Mouse (Mus musculus) NIH3T3 (cell line): ENCODE data around the gene Ppm1b.
A peak's percentile ranks its signal among the peaks of the same experiment; 100 is the strongest.
"Not testable (repeated sequence)": the region's sequence is repeated elsewhere in the genome, so short reads cannot be mapped to it uniquely, and the experiment has no call there.

Source experiments
- DNase-seq: peaks from one replicate; pipeline ENCODE4 v3.0.0-alpha.2; 2012; ENCODE audit warnings: low read depth

Gene Ppm1b

GRCm38 (mm10) chr17:84956441-84956840 lies at the start of gene Ppm1b:
Gene Ppm1b, plus strand, starts transcription at chr17:84956741.
- DNase-seq = no peak

- DNase-seq = peak; percentile 63
Observed at GRCm38 (mm10) chr17:84921666-84922376, 34.7 kb upstream of the Ppm1b start.

GRCm38 (mm10) chr17:84924779-84925178 lies 31.8 kb upstream of the Ppm1b start:
- no peak for DNase-seq

GRCm38 (mm10) chr17:84926233-84926632 lies 30.3 kb upstream of the Ppm1b start:
- DNase-seq = no peak

- no peak for DNase-seq
Observed at GRCm38 (mm10) chr17:84927580-84927979, 29.0 kb upstream of the Ppm1b start.

GRCm38 (mm10) chr17:84932943-84933342 lies 23.6 kb upstream of the Ppm1b start:
- no peak for DNase-seq

GRCm38 (mm10) chr17:84933968-84934367 lies 22.6 kb upstream of the Ppm1b start:
- DNase-seq = no peak

GRCm38 (mm10) chr17:84935620-84936019 lies 20.9 kb upstream of the Ppm1b start:
- DNase-seq = not testable (repeated sequence)

DNA sequence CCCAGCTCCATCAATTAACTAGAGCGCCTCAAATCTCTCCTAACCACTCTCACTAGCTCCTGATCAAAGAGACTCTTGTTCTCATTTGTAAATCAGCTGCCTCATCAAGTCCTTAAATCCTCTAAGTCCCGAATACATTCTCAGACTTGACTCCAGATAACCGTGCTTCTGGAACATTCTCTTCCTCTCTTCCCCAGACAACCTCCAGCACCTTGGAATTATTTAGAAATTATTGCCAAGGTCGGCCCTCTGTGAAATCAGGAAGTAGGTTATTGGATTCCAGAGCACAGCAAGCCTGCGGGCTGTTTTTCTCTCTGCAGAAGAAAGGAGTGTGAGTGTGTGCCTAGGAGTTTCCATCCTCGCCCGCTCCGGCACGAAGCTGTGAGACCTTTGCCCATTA lies 20.2 kb upstream of the Ppm1b start:
- no peak for DNase-seq

GRCm38 (mm10) chr17:84936809-84937208 lies 19.7 kb upstream of the Ppm1b start:
- no peak for DNase-seq

DNA sequence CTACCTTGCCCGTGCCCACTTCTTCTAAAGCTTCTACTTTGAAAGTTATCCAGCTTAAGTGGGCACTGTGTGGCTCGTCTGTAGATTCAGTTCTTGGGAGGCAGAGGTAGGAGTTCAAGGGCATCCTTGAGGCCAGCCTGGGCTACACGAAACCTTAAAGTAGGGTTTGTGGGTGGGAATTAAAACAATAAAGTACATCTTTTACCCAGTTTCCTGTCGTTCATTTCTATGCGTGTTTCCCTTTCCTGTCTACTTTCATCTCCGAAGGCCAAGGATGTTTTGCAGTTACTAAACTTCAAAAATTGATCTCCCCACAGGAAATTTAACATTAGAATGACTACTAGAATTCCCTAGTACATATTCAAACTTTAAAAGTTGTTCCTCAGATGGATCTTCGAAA lies 19.3 kb upstream of the Ppm1b start:
- DNase-seq = no peak

- no peak for DNase-seq
Observed at GRCm38 (mm10) chr17:84938215-84938614, 18.3 kb upstream of the Ppm1b start.

- no peak for DNase-seq
Observed at GRCm38 (mm10) chr17:84940017-84940731, 16.4 kb upstream of the Ppm1b start.

DNA sequence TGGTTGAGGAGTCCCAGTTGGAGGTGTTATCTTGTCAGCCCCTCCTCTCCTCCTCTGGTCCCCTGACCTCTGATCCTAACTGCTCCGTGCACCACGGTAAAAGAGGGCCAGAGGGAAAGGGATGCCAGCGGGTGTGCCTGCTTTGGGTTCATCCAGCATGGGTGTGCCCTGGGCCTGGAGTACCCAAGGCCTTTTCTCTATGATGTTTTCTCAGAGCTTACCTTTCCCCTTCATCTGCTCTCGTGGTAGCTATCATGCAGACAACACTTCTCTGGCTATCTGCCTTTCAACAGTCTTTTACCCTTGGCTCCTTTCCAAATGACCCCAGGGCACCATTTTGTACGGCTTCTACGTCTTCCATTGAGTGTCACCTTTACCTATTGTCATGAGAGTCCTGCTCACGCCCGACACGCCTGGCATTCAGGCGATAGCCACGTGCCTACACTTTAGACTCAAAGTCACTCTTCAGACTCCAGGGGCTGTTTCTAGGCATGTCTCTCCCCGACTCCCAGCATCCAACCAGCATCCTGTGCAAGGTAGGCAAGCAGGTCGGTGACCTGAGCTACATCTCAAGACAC lies 15.2 kb upstream of the Ppm1b start:
- no peak for DNase-seq

GRCm38 (mm10) chr17:84942358-84943032 lies 14.0 kb upstream of the Ppm1b start:
- DNase-seq = peak; percentile 56

- no peak for DNase-seq
Observed at GRCm38 (mm10) chr17:84943033-84943393, 13.5 kb upstream of the Ppm1b start.

DNA sequence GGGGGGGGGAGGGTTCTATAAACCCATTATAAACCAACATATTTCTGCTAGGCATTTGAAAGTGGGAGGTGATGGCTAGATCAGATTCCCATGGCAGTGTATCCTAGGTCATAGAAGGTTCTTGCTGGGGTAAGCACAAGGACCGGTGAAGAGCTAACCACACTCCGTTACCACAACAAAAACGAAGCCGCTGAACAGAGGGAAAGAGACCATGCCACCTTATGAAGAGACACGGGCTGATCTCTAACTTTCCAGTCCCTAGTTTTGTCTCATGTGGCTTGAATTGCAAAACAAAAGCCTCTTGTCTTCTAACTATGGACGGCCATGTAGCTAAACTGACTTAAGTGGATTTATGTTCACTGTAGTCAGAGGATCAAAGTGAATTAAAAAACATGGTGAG lies 12.2 kb upstream of the Ppm1b start:
- no peak for DNase-seq

GRCm38 (mm10) chr17:84952521-84952920 lies 4.0 kb upstream of the Ppm1b start:
- no peak for DNase-seq

GRCm38 (mm10) chr17:84953776-84954175 lies 2.8 kb upstream of the Ppm1b start:
- no peak for DNase-seq

- no peak for DNase-seq
Observed at GRCm38 (mm10) chr17:84954881-84955280, 1.7 kb upstream of the Ppm1b start.

DNA sequence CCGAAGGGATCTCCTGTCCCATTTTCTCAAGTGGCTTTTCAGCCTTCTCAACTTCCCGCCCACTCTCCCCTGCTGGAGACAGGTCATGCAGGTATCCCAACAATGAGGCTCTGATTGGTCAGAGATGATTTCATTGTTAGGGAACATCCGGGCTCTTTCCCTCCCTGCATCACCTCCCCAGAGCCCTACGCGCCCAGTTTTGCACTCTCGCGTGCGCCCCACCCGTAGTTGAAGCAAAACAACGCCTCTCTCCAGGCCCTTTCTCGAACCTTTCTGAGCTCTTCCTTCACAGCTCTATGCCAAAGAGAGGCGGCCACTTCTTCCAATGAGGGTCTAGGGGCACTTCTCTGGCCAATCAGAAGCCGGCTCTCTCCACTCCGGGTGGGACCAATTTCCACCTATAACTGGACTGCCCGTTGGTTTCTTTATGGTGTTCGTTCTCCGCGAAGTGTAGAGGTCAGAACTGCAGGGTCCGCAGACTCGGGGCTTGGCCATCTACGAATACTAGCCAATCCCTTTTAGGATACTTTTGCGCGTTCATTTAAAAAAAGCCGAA lies 468 bp downstream of the Ppm1b start:
- peak; percentile 95 for DNase-seq

DNA sequence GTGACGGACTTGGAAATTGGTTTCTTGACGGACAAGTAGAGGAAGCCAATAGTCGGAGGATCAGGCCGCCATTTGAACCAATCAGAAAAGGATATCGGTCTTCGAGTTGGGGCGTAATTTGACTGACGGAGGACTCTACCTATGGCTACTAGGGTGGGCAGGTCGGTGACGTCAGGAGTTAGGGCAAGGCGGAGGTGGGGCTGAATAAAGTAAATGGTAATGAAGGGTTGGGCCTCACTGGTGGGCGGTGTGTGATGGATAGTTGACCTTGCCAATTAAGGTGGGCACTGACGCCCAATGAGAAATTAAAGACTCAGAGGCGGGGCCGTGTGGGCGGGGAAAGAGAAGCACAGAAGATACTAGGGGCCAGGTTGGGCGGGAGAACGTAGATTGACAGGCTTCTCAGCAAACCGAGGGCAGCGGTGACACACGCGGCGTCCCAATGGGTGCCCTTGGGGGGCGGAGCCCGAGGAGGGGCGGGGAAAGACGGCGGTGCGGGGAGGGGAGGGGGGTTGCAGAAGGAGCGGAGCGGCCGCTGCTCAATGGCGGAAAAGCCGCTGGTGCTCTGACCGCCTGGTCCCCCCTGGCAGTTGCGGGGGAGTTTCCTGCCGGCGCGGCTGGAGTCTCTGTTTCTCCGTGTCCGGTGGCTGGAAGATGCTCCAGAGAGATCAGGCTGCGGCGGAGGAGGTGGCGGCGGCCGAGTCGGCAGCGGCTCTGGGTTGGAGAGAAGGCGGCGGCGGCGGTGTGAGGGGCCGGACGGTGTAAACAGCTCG lies 1.1 kb downstream of the Ppm1b start:
- peak; percentile 100 for DNase-seq
